Mouse (Mus musculus) hindbrain, embryonic 12.5 days (tissue): ENCODE measurements at regions not wholly inside any gene's neighbourhood (a gene's known extent, or its start where the extent isn't known, plus 50 kb on each side); places are given as distances from the start of the nearest gene placed in this dataset.
A peak's percentile ranks its signal among the peaks of the same experiment; 100 is the strongest.

ENCODE experiments used
- ATAC-seq: fragments of 200-750 bp; cut with Nextera tagmentation; 2 replicates; pipeline ENCODE4 v1.8.0; 2017; ENCODE audit warnings: moderate TSS enrichment; ENCODE audit not compliant: low FRiP score
- H3K27ac ChIP-seq: fragments of 300-500 bp; sonication (generic); 2 replicates; pipeline ENCODE4 v1.5.1; 2016; ENCODE audit warnings: mild to moderate bottlenecking
- H3K27me3 ChIP-seq: fragments of 300-500 bp; sonication (generic); 2 replicates; pipeline ENCODE4 v1.6.1; 2016; ENCODE audit warnings: mild to moderate bottlenecking
- H3K36me3 ChIP-seq: fragments of 300-500 bp; sonication (generic); 2 replicates; pipeline ENCODE4 v1.6.1; 2016; ENCODE audit warnings: mild to moderate bottlenecking
- H3K4me1 ChIP-seq: fragments of 300-500 bp; sonication (generic); 2 replicates; pipeline ENCODE4 v1.6.1; 2016
- H3K4me2 ChIP-seq: fragments of 300-500 bp; sonication (generic); replicated peaks from 2 replicates; pipeline ENCODE4 v1.6.1; 2016; ENCODE audit warnings: mild to moderate bottlenecking
- H3K4me3 ChIP-seq: fragments of 300-500 bp; sonication (generic); 2 replicates; pipeline ENCODE4 v1.5.1; 2016; ENCODE audit warnings: mild to moderate bottlenecking
- H3K9ac ChIP-seq: fragments of 300-500 bp; sonication (generic); 2 replicates; pipeline ENCODE4 v1.6.1; 2016; ENCODE audit warnings: mild to moderate bottlenecking, moderate library complexity
- H3K9me3 ChIP-seq: fragments of 300-500 bp; sonication (generic); replicated peaks from 2 replicates; pipeline ENCODE4 v1.6.1; 2016; ENCODE audit warnings: mild to moderate bottlenecking
- WGBS: fragments of 180-500 bp; shearing (Covaris S2); methylation state at CpG from one replicate; pipeline ENCODE4 v1.1.7; 2016; 5-methylcytosine and 5-hydroxymethylcytosine counted together

GRCm38 (mm10) chr2:17882389-17882788, 114.4 kb downstream of the H2al2a start:
- Histone ChIP-seq H3K9ac (no peak overlapping the region), H3K9me3 (no peaks in the 10 kb centered on the region), H3K27ac (no peak overlapping the region), H3K27me3 (no peaks in the 10 kb centered on the region), H3K4me3 (no peak overlapping the region), H3K36me3 (no peaks in the 10 kb centered on the region), H3K4me1 (peaks cover 5% of the 10 kb centered on the region; the same call in 1 of the 2 replicates), H3K4me2 (no peak overlapping the region)
- 85% methylated on average over 12 of the region's 12 CpGs for WGBS
- no peak for ATAC-seq

GRCm38 (mm10) chr2:17880800-17881717, 115.7 kb downstream of the H2al2a start:
- no peak for ATAC-seq
- Histone ChIP-seq H3K36me3 (no peaks in the 10 kb centered on the region), H3K9me3 (no peaks in the 10 kb centered on the region), H3K4me2 (no peak overlapping the region), H3K9ac (no peak overlapping the region), H3K4me3 (no peak overlapping the region), H3K27me3 (no peaks in the 10 kb centered on the region), H3K27ac (no peak overlapping the region), H3K4me1 (peaks cover 5% of the 10 kb centered on the region; the same call in 1 of the 2 replicates)
- 26% methylated on average over 11 of the region's 11 CpGs for WGBS

DNA sequence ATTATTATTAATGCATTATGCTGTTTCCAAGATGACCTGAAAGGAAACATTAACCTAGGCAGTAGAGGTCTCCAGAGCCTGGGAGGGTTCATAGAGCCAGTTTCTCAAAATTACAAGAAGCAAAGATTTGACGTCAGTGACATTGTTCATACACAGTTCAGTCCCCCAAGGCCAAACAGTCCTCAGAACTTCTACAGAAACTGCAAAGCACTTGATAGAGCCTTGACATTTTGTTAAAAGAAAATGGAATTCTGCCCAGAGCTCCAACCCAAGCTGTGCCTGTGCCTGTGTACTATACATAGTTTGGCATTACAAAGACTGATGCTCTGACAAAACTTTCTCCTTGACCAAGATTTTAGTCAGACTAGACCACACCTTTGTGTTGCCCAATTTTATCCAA, 118.9 kb downstream of the H2al2a start:
- Histone ChIP-seq H3K9ac (no peak overlapping the region), H3K27me3 (no peaks in the 10 kb centered on the region), H3K36me3 (no peaks in the 10 kb centered on the region), H3K4me2 (no peak overlapping the region), H3K9me3 (no peaks in the 10 kb centered on the region), H3K4me3 (no peak overlapping the region), H3K4me1 (peaks cover 5% of the 10 kb centered on the region; the same call in 1 of the 2 replicates), H3K27ac (no peak overlapping the region)
- ATAC-seq, result no peak
- 80% methylated on average over 1 of the region's 1 CpGs for WGBS

DNA sequence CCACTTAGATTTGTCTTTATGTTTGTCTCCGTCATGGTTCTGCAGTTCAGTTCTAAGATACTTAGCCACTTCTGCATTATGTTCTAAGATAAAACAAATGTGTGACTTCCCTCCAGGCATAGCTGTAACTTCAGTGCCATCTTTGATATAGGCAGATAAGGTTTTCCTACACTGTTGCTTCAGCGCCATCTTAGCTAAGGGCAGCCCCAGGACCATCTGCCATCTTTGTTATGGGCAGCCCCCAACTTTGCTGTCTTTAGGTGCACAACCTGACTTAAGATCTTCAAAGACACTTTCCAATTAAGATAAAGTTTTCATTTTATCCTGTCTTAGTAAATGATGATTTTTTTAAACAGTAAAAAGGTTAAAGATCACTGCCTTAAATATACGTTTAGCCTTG, 119.8 kb downstream of the H2al2a start:
- Histone ChIP-seq H3K27ac (no peak overlapping the region), H3K4me2 (no peak overlapping the region), H3K9ac (no peak overlapping the region), H3K36me3 (no peaks in the 10 kb centered on the region), H3K9me3 (no peaks in the 10 kb centered on the region), H3K27me3 (no peaks in the 10 kb centered on the region), H3K4me1 (peaks cover 5% of the 10 kb centered on the region; the same call in 1 of the 2 replicates), H3K4me3 (no peak overlapping the region)
- WGBS, result 93% methylated on average over 3 of the region's 3 CpGs
- ATAC-seq, result no peak

- H3K4me3 ChIP-seq, result no peak overlapping the region
- 88% methylated on average over 9 of the region's 9 CpGs for WGBS
- peaks cover 5% of the 10 kb centered on the region; the same call in 1 of the 2 replicates for H3K4me1 ChIP-seq
- ATAC-seq, result no peak
- H3K9ac ChIP-seq, result no peak overlapping the region
- H3K4me2 ChIP-seq, result no peak overlapping the region
- no peaks in the 10 kb centered on the region for H3K9me3 ChIP-seq
- H3K27me3 ChIP-seq, result no peaks in the 10 kb centered on the region
- H3K27ac ChIP-seq, result no peak overlapping the region
- no peaks in the 10 kb centered on the region for H3K36me3 ChIP-seq
These were observed 120.6 kb downstream of the H2al2a start for GRCm38 (mm10) chr2:17876155-17876554.

GRCm38 (mm10) chr2:17870562-17870961, 126.2 kb downstream of the H2al2a start:
- Histone ChIP-seq H3K36me3 (no peaks in the 10 kb centered on the region), H3K4me1 (peaks cover 6% of the 10 kb centered on the region), H3K9ac (no peak overlapping the region), H3K4me3 (no peak overlapping the region), H3K4me2 (no peak overlapping the region), H3K9me3 (no peaks in the 10 kb centered on the region), H3K27ac (no peak overlapping the region), H3K27me3 (no peaks in the 10 kb centered on the region)
- WGBS, result 64% methylated on average over 2 of the region's 2 CpGs
- no peak for ATAC-seq

DNA sequence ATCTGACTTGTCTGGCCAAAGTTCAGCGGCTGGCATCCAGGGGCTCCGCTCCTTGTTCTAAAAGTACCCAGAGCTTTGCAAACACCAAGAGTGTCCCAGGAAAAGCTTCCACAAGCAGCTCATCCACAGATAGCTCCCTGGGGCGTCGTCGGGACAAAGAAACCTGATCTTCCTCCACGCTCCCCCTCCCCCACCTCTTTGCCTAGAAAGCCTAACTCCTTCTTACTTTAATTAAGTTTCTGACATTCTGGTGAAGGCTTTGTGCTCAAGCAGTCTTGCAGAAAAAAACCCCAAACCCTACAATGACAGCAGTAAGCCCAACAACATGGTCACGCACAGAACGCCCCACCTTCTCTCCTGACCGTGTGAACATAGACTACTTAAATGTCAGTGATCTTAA, 128.6 kb downstream of the H2al2a start:
- Histone ChIP-seq H3K27ac (no peak overlapping the region), H3K27me3 (no peaks in the 10 kb centered on the region), H3K9ac (no peak overlapping the region), H3K4me3 (no peak overlapping the region), H3K36me3 (no peaks in the 10 kb centered on the region), H3K4me1 (peaks cover 6% of the 10 kb centered on the region), H3K4me2 (no peak overlapping the region), H3K9me3 (no peaks in the 10 kb centered on the region)
- ATAC-seq, result no peak
- WGBS, result 14% methylated on average over 9 of the region's 9 CpGs

- H3K27me3 ChIP-seq, result no peaks in the 10 kb centered on the region
- no peaks in the 10 kb centered on the region for H3K9me3 ChIP-seq
- 75% methylated on average over 3 of the region's 3 CpGs for WGBS
- peaks cover 6% of the 10 kb centered on the region for H3K4me1 ChIP-seq
- no peak for ATAC-seq
- no peak overlapping the region for H3K4me2 ChIP-seq
- H3K4me3 ChIP-seq, result no peak overlapping the region
- H3K36me3 ChIP-seq, result no peaks in the 10 kb centered on the region
- no peak overlapping the region for H3K9ac ChIP-seq
- H3K27ac ChIP-seq, result no peak overlapping the region
These were observed 129.4 kb downstream of the H2al2a start for GRCm38 (mm10) chr2:17867341-17867740.

GRCm38 (mm10) chr2:17861765-17862495, 130.7 kb upstream of the Nebl start:
- Histone ChIP-seq H3K4me3 (peak overlapping the region; percentile 26), H3K27ac (no peak overlapping the region), H3K9me3 (no peaks in the 10 kb centered on the region), H3K36me3 (no peaks in the 10 kb centered on the region), H3K9ac (no peak overlapping the region), H3K4me2 (peak overlapping the region; percentile 39), H3K4me1 (0 out of 2 replicates have a peak, but pooled peaks cover 2% of the 10 kb centered on the region), H3K27me3 (no peaks in the 10 kb centered on the region)
- ATAC-seq, result peak; percentile 68
- WGBS, result 9% methylated on average over 10 of the region's 10 CpGs

DNA sequence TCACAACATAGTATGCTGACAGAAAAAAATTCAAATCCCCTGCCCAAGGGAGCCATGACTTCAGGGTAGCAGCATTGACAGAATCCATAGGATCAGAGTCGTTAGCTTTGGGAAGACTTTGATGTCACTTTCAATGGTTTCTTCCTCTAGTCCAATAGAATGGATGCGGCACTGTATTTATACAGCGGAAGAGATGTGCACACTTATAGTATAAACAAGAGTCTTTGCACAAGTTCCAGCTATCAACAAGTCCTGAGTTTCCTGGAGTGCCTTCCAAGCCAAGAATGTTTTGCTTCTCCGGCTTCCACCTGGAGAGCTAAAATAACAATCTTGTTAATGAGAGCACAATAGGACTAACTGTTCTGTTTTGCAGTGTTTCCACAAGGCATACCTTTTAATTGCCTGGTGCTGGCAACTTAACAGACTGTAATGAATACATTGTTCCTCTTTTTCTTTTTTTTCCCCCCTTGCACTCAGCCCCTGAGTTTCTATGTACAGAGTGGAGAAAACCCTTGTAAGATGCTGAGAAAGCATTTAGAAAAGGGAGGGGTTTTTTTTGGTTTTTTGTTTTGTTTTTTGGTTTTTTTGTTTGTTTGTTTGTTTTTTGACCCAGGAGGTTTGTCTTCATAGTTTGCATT, 129.8 kb upstream of the Nebl start:
- no peak overlapping the region for H3K27ac ChIP-seq
- H3K4me3 ChIP-seq, result no peak overlapping the region
- peak overlapping the region; percentile 39; the same call in 1 of the 2 replicates for H3K4me2 ChIP-seq
- no peaks in the 10 kb centered on the region for H3K36me3 ChIP-seq
- WGBS, result 50% methylated on average over 4 of the region's 4 CpGs
- no peaks in the 10 kb centered on the region for H3K27me3 ChIP-seq
- no peak overlapping the region for H3K9ac ChIP-seq
- no peaks in the 10 kb centered on the region for H3K9me3 ChIP-seq
- no peak for ATAC-seq
- 0 out of 2 replicates have a peak, but pooled peaks cover 2% of the 10 kb centered on the region for H3K4me1 ChIP-seq

DNA sequence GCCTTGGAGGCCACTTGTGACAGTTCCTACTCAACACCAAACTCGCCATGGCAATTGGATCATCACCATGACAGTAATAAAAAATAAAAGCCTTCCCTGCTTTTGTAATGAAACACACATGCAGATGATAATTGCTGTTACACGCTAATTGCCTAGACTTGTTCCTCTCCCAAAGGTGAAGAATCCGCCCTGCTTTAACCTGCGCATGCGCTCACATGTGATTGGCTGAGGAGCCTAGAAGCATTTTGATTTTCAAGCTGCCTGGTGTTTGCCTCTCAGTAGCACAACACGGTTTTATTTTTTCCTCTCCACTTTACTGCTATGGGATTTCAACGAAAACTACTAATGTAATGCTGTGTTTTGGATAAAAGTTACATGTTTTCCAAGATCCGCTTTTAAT, 128.0 kb upstream of the Nebl start:
- Histone ChIP-seq H3K4me1 (0 out of 2 replicates have a peak, but pooled peaks cover 2% of the 10 kb centered on the region), H3K4me3 (no peak overlapping the region), H3K4me2 (no peak overlapping the region), H3K27ac (no peak overlapping the region), H3K9ac (no peak overlapping the region), H3K27me3 (no peaks in the 10 kb centered on the region), H3K36me3 (no peaks in the 10 kb centered on the region), H3K9me3 (no peaks in the 10 kb centered on the region)
- no peak for ATAC-seq
- 90% methylated on average over 8 of the region's 8 CpGs for WGBS

DNA sequence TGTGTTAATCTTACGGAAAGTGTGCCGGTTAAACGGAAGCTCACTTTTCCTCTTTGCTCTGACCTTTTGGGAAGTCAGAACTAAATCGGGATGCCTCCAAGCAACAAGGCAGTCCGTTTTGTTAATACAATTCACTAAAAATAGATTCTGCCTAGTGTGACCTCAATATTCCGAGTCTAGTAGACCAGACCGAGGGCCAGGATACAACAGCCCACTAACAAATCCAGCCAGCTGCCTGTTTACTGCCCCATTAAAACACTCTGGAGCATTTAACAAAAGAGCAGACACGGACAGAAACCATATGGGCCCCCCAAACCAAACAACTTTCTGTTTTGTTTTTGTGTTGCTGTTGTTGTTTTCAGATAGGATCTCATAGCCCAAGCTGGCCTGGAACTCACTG, 127.1 kb upstream of the Nebl start:
- no peaks in the 10 kb centered on the region for H3K9me3 ChIP-seq
- no peak overlapping the region for H3K27ac ChIP-seq
- ATAC-seq, result no peak

More for the DNA sequence above, 127.1 kb upstream of the Nebl start:
- Histone ChIP-seq H3K9ac (no peak overlapping the region), H3K4me1 (peaks cover 8% of the 10 kb centered on the region), H3K4me2 (no peak overlapping the region), H3K4me3 (no peak overlapping the region), H3K36me3 (no peaks in the 10 kb centered on the region), H3K27me3 (no peaks in the 10 kb centered on the region)
- 79% methylated on average over 8 of the region's 8 CpGs for WGBS
